Mouse (Mus musculus): ENCODE results near the gene Chchd4. TPM values are rescaled to one million over a fixed set of nuclear protein-coding genes. Genes with fewer than 3 reads are reported as not detected.
"Not testable (repeated sequence)": the region's sequence is repeated elsewhere in the genome, so short reads cannot be mapped to it uniquely, and the experiment has no call there.

Chchd4 gene
- total RNA-seq, 2 experiments from 2014 or later, result 23.4 to 24.9 TPM

DNA sequence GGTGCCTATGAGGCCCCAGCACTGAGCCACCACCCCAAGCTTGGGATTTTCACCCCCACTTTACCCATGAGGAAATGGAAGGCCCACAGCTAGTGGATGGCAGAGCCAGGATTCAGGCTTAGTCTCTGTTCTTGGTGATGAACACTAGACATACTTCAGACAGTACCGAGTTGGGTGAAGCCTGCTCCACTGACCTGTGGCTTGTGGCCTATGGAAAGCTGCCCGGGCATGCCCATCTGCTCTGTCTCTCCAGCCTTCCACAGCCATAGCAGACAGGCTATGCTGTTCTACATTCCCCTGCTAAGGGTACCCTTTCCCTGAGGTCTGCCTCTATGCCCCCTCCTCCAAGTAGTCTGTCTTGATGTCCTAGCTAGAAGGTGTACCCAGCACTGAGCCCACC, 3.2 kb upstream of the Chchd4 start:
- ATAC-seq (replicated peaks; ENCODE audit: poor library complexity, severe bottlenecking), result no peak

DNA sequence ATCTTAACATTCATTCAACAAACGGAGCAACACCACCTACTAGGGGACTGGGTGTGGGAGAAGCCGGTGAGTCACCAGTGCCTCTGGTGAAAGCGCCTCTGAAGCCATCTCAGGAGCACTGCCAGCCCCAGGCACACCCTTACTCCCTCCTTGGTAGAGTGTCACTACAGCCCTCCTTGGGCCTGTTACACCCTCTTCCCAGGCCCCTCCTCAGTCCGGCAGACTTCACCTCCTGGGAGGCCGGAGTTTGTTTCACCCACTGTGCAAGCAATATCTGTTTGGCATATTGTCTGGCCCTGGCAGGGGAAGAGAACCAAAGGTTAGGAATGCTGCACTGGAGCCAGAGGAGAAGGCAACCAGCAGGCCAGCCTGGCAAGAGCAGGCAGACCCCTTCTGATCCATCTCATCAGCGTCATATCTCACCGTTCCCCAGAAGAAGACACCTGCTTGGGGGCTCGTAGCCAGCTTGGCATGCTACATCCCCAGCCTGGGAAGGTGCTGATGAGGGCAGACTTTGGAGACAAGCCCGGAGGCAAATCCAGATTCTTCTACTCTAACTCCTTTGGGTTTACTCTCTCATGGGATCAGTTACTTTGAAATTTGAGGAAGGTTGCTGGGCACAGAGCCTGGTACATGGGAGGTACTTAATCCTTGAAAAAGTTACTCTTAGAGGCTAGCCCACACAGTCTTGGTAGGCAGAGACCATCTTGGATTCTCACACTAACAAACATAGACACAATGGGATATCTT, 1.3 kb upstream of the Chchd4 start:
- peak; percentile 23 for ATAC-seq (replicated peaks; ENCODE audit: poor library complexity, severe bottlenecking)

DNA sequence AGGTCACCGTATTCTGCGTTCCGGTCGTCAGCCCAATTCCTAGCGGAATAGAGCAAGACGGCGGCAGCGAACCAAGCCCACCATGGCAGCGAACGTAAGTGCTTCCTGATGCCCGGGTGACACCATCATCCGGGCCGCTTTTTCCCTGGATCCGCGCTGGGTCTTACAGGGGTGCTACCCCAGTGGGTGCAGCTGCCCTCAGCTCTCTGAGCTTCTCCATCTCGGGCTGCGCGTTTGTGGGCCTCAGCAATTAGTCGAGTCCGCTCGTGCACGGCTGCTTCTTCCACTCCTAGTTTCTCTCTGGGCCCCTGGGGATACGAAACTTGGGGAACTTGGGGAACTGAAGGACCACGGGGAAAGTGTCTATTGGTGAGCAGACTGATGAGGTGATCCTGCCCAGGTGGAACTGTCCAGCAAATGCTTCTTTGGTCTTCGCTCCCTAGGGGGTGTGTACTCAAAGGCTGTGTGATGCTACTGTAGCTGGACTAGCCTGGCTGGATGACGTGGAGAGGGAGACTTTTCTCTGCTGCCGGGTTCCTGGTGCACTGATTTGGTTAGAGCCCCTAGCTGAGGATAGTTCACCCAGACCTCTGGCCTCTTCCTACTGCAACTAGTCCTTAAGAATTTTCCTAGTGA, 577 bp upstream of the Chchd4 start:
- ATAC-seq (replicated peaks; ENCODE audit: poor library complexity, severe bottlenecking), result peak; percentile 30

GRCm38 (mm10) chr6:91472319-91472718, 1.0 kb downstream of the Chchd4 start:
- ATAC-seq (replicated peaks; ENCODE audit: poor library complexity, severe bottlenecking), result peak; percentile 36

- ATAC-seq (replicated peaks; ENCODE audit: poor library complexity, severe bottlenecking), result not testable (repeated sequence)
These were observed 1.9 kb downstream of the Chchd4 start for GRCm38 (mm10) chr6:91471427-91471826.

- ATAC-seq (replicated peaks; ENCODE audit: poor library complexity, severe bottlenecking), result no peak
These were observed 2.6 kb downstream of the Chchd4 start for GRCm38 (mm10) chr6:91470712-91471111.

- no peak for ATAC-seq (replicated peaks; ENCODE audit: poor library complexity, severe bottlenecking)
These were observed 6.2 kb downstream of the Chchd4 start for GRCm38 (mm10) chr6:91467106-91467505.

DNA sequence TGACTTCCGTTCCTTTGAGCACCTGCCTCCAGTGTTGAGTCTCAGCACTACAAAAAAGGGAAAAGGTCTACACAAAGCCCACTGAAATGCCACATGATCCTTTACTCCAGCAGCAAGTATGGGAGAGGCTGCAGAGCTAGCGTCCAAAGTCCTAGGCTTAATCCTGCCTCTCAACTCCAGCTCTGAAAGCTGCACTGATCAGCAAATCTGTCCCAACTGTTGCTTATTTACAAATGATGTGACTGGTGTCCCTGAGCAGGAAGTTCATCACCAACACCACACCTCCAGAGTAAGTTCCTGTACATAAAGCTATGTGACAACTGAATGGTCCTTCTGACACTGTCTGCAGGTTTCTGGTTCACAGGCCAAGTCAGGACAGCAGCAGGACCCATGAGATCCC, 7.6 kb downstream of the Chchd4 start:
- ATAC-seq (replicated peaks; ENCODE audit: poor library complexity, severe bottlenecking), result no peak

DNA sequence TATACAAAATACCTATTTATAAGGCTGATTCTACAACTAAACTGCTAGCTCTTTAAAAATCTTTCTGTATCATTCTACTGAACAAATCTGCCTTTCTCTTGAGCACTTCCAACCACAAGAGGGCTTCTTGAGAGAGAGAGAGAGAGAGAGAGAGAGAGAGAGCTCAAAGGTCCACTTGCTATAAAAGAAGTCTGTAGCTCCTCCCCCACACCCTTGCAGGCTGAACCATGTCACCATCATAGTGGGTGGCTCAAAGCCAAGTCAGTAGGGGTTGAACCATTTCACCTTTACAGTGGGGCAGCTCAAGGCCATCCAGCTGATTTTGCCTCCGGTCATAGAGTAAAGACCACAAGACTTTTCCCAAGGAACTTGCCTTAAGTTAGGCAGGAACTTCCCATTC, 13.9 kb downstream of the Chchd4 start:
- peak; percentile 53 for ATAC-seq (replicated peaks; ENCODE audit: poor library complexity, severe bottlenecking)

GRCm38 (mm10) chr6:91454546-91454945, 18.8 kb downstream of the Chchd4 start:
- no peak for ATAC-seq (replicated peaks; ENCODE audit: poor library complexity, severe bottlenecking)

- no peak for ATAC-seq (replicated peaks; ENCODE audit: poor library complexity, severe bottlenecking)
These were observed 21.3 kb downstream of the Chchd4 start for GRCm38 (mm10) chr6:91452056-91452455.

- no peak for ATAC-seq (replicated peaks; ENCODE audit: poor library complexity, severe bottlenecking)
These were observed 23.7 kb downstream of the Chchd4 start for GRCm38 (mm10) chr6:91449472-91450225.

DNA sequence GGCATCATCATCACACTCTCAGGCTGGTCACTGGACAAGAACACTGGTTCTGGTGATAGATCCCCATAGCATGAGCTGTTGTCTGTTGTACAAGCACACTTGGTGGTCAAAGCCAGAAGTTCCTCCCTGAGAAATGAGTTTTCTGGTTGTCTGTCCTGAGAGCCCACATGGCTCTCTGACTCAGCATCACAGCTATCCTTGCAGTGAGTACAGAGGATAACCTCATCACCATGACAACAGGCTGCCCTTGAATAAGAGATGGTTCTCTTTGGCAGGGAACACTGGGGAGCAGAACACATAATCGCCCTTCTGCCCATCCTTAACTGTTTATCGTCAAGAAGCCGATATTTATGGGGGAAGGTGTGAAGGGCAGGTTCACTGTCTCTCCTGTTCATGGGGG, 28.0 kb downstream of the Chchd4 start:
- no peak for ATAC-seq (replicated peaks; ENCODE audit: poor library complexity, severe bottlenecking)

- peak; percentile 71 for ATAC-seq (replicated peaks; ENCODE audit: poor library complexity, severe bottlenecking)
These were observed 32.1 kb downstream of the Chchd4 start for GRCm38 (mm10) chr6:91441145-91441662.

GRCm38 (mm10) chr6:91440474-91441144, 32.7 kb downstream of the Chchd4 start:
- peak; percentile 98 for ATAC-seq (replicated peaks; ENCODE audit: poor library complexity, severe bottlenecking)

DNA sequence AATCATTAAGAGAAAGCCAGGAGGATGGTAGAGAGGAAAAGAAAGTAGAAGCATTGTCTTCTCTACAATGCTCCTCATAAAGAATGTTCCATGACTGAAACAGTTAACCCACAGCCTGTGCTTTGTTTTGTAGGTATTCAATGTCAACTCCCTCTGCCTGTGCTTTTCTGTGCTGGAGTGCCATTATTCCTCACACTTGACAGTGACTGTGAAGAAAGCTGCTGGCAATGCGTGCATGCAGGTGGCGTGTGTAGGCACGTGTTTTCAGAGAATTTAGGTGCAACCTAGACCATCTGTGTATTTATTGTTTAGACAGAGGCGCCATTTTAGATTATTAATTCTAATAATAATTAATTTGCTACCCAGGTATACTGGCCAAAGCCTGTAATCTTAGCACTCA, 49.2 kb downstream of the Chchd4 start:
- no peak for ATAC-seq (replicated peaks; ENCODE audit: poor library complexity, severe bottlenecking)

- no peak for ATAC-seq (replicated peaks; ENCODE audit: poor library complexity, severe bottlenecking)
These were observed 51.7 kb downstream of the Chchd4 start for GRCm38 (mm10) chr6:91421629-91422028.

- ATAC-seq (replicated peaks; ENCODE audit: poor library complexity, severe bottlenecking), result no peak
These were observed 56.0 kb downstream of the Chchd4 start for GRCm38 (mm10) chr6:91417291-91417845.

DNA sequence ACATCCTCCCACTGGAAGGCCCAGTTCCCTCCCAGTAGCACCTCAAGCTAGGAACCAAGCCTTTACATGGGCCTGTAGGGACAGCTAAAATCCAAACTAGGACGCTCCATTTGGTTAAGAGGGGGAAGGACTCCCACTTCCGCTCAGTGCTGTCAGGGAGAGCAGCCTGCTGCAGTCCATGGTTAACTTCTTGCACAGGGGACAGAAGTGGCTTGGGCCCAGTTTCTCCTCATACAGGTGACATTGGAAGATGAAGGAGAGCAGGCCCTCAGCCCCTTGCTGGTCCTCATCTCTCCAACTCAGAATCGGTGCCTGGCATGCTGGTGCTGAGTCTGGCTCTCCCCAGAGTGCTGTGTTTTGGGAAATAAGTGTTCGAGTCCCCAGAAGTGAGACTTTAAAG, 57.2 kb downstream of the Chchd4 start:
- ATAC-seq (replicated peaks; ENCODE audit: poor library complexity, severe bottlenecking), result no peak

GRCm38 (mm10) chr6:91414890-91415289, 58.5 kb downstream of the Chchd4 start:
- peak; percentile 61 for ATAC-seq (replicated peaks; ENCODE audit: poor library complexity, severe bottlenecking)

Measured in granulocyte monocyte progenitor cell, adult 5-6 weeks (primary cell).